Mouse (Mus musculus) heart, adult 9 months (tissue): ENCODE data around the gene Mapk14.

Experiments
- DNase-seq, 2 experiments: peaks; one replicate each; pipeline ENCODE4 v3.0.0; 2022; ENCODE audit warnings: low spot score in 2 of 2

Mapk14 gene

DNA sequence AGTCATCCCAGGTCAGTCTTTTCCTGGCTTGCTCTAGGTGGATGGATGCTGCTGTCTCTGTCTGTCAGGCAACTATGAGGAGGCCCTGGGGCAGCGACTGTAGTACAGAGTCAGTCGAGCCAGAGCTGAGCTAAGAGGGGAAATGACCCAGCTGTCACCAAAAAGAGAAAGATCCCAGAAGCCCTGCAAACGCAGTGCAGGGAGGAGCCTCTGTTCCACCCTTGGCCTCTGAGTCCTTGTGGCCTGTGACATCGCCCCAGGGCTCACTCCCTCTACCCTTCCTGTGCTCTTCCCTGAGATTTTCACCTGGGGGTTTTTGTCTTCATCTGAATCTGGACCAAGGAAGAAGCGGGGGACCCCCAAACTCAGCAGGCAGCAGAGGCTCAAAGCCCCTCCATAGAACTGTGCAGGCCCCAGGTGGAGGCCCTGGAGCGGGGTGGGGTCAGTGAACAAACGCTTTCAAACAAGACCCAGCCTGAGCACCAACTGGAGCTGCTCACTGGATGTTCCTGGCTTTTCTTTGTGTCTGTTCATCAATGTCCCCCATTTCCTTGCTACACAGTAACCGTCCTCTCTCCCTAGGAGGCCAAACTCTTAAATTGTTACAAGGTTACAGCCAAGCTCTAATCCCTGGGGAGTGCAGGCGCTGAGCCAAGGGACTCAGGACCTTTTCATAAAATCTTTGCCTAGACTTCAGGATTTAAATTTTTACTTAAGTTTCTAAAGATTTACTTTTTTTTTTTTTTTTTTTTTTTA lies 90.3 kb downstream of the Mapk14 start:
- DNase-seq: peak in 1 of 2 experiments; percentile 23

DNA sequence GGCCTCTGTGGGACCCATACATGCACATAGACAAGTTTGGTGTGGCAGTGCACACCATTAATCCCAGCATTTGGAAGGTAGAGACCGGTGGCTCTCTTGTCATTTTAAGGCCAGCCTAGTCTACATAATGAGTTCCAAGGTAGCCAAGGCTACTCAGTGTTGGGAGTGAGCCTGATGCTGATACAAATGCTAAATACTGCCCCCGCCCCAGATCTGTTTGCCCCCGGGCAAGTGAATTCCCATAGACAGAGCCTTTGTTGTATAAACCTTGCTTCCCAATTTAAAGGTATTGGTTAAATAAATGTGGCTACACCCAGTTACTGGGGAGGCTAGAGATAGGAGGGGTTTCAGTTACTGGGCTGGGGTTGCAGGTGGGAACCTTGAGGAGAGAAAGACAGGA lies 93.9 kb downstream of the Mapk14 start:
- no peak for DNase-seq

DNA sequence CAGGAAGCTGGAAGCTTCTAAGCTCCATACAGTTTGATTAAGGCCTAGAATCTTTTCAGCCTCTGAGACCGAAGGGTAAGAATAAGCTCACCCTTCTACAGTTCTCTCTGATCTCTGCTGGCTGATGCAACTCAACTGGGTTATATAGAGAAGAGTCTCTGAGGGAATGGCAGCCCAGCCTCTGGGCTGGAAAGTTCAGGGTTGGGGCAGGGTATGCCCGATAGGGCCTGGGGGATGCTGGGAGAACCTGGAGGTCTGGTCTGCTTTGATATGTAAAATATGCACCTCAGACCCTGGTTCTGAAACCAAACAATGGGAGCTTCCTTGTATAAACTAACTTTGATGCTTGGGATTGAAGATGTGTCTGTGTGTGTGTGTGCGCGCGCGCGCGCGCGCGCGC lies 96.4 kb downstream of the Mapk14 start:
- no peak for DNase-seq

DNA sequence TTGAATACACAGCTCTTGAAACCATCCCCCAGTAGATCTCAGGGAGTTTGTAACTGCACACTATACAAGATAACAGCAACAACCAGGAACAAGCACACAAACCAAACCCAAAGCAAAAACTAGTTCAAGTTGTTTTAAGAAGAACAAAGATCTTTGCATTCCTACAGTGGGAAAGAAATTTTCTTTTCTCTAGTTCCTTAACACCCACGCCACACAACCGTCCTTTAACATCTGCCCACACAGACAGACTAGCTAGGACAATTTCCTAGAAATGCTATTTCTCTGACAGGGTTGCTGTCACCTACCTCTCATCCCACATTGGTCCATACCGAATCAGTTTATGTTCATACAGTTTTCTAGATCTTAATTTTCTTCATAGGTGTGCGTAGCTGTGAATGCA lies 105.9 kb downstream of the Mapk14 start:
- DNase-seq: no peak
